Mouse (Mus musculus) heart, postnatal 0 days (tissue): ENCODE measurements around the gene Phf1. TPM values are rescaled to one million over a fixed set of nuclear protein-coding genes. Genes with fewer than 3 reads are reported as not detected.

Experiments
- ATAC-seq: fragments of 200-750 bp; cut with Nextera tagmentation; 2 replicates; pipeline ENCODE4 v1.8.0; 2017; ENCODE audit warnings: low read depth, moderate number of reproducible peaks, moderate library complexity; ENCODE audit not compliant: insufficient read depth
- DNase-seq: peaks from one replicate; pipeline ENCODE4 v3.0.0-alpha.2; 2016; ENCODE audit warnings: low spot score
- H3K27ac ChIP-seq: fragments of 300-500 bp; sonication (generic); 2 replicates; pipeline ENCODE4 v1.5.1; 2014; ENCODE audit warnings: low read depth, mild to moderate bottlenecking
- H3K27me3 ChIP-seq: fragments of 300-500 bp; sonication (generic); 2 replicates; pipeline ENCODE4 v1.6.1; 2014; ENCODE audit warnings: low read length, mixed read lengths; ENCODE audit not compliant: control insufficient read depth, insufficient read depth
- H3K36me3 ChIP-seq: fragments of 300-500 bp; sonication (generic); replicated peaks from 2 replicates; pipeline ENCODE4 v1.6.1; 2014; ENCODE audit warnings: low read length, mixed read lengths; ENCODE audit not compliant: control insufficient read depth, insufficient read depth
- H3K4me1 ChIP-seq: fragments of 300-500 bp; sonication (generic); 2 replicates; pipeline ENCODE4 v1.6.1; 2014; ENCODE audit warnings: antibody characterized with exemption; ENCODE audit not compliant: control insufficient read depth, insufficient read depth
- H3K4me2 ChIP-seq: fragments of 300-500 bp; sonication (generic); 2 replicates; pipeline ENCODE4 v1.6.1; 2014; ENCODE audit warnings: low read depth, mild to moderate bottlenecking, low read length, moderate library complexity
- H3K4me3 ChIP-seq: fragments of 300-500 bp; sonication (generic); 2 replicates; pipeline ENCODE4 v1.5.1; 2014; ENCODE audit warnings: low read depth, low read length
- H3K9ac ChIP-seq: fragments of 300-500 bp; sonication (generic); replicated peaks from 2 replicates; pipeline ENCODE4 v1.6.1; 2014; ENCODE audit warnings: low read depth, low read length, mixed read lengths
- H3K9me3 ChIP-seq: fragments of 300-500 bp; sonication (generic); replicated peaks from 2 replicates; pipeline ENCODE4 v1.6.1; 2016; ENCODE audit warnings: low read length; ENCODE audit not compliant: control insufficient read depth
- CTCF ChIP-seq: IDR thresholded peaks from 2 replicates; pipeline ENCODE4 v1.5.1; 2016; ENCODE audit warnings: antibody characterized with exemption, control low read depth, low read depth
- EP300 ChIP-seq: IDR thresholded peaks from 2 replicates; pipeline ENCODE4 v1.6.1; 2016; ENCODE audit warnings: antibody characterized with exemption, low read depth
- WGBS: fragments of 180-500 bp; shearing (Covaris S2); extraction: QIAGEN DNeasy Blood & Tissue Kit; methylation state at CpG from one replicate; pipeline ENCODE4 v1.1.7; 2014; 5-methylcytosine and 5-hydroxymethylcytosine counted together
- microRNA-seq: library from miRNA; unstranded; fragments of <30 nt; microRNA quantifications from one replicate; pipeline ENCODE4, GENCODE M21; 2016
- polyA plus RNA-seq: library from polyadenylated mRNA; unstranded; fragments of >200 nt; fragmentation: Nextera tagmentation; extraction: Ambion mirVana; gene quantifications from 2 replicates; pipeline ENCODE4 v1.2.1, GENCODE M21; 2015
- total RNA-seq: library from RNA; depleted of rRNA; stranded (reverse); fragments of >200 nt; gene quantifications from 2 replicates; pipeline ENCODE4 v1.2.3, GENCODE M21; 2014; ENCODE audit warnings: low replicate concordance; rRNA removed

Gene Phf1
- total and polyA plus RNA-seq, 2 experiments from 2014 or later = 6.3 to 16.3 TPM

- Histone ChIP-seq H3K9me3 (no peaks in the 10 kb centered on the region), H3K27me3 (no peaks in the 10 kb centered on the region), H3K9ac (no peak overlapping the region), H3K4me1 (no peaks in the 10 kb centered on the region), H3K4me2 (no peak overlapping the region), H3K36me3 (peaks cover 14% of the 10 kb centered on the region; the same call in 1 of the 2 replicates), H3K4me3 (no peak overlapping the region), H3K27ac (peak overlapping the region; percentile 21; the same call in 1 of the 2 replicates)
- TF ChIP-seq EP300 (no peak), CTCF (no peak)
- no peak for DNase-seq
- no peak for ATAC-seq
- WGBS = 49% methylated on average over 2 of the region's 2 CpGs
Observed at GRCm38 (mm10) chr17:26981050-26981449, 48.2 kb downstream of the Phf1 start.

- ATAC-seq = no peak
- DNase-seq = no peak
- Histone ChIP-seq H3K36me3 (peaks cover 2% of the 10 kb centered on the region; the same call in 1 of the 2 replicates), H3K4me3 (no peak overlapping the region), H3K27me3 (no peaks in the 10 kb centered on the region), H3K4me1 (no peaks in the 10 kb centered on the region), H3K9me3 (no peaks in the 10 kb centered on the region), H3K27ac (no peak overlapping the region), H3K9ac (no peak overlapping the region), H3K4me2 (no peak overlapping the region)
- TF ChIP-seq CTCF (no peak), EP300 (no peak)
- WGBS = 77% methylated on average over 4 of the region's 4 CpGs
Observed at GRCm38 (mm10) chr17:26983382-26983781, 50.5 kb downstream of the Phf1 start.

- H3K9me3 ChIP-seq = no peaks in the 10 kb centered on the region
- no peaks in the 10 kb centered on the region for H3K27me3 ChIP-seq
- no peak overlapping the region for H3K4me2 ChIP-seq
- TF ChIP-seq CTCF (no peak), EP300 (no peak)
- H3K36me3 ChIP-seq = no peaks in the 10 kb centered on the region
- ATAC-seq (no peak), DNase-seq (no peak)
- H3K4me3 ChIP-seq = no peak overlapping the region
- no peak overlapping the region for H3K9ac ChIP-seq
- H3K27ac ChIP-seq = no peak overlapping the region
- WGBS = 86% methylated on average over 10 of the region's 10 CpGs
- H3K4me1 ChIP-seq = no peaks in the 10 kb centered on the region
Observed at GRCm38 (mm10) chr17:26985503-26986179, 52.8 kb downstream of the Phf1 start.

Small RNA genes lying within 50 kb of the gene (microRNA-seq; reads per million reads assigned to microRNA genes)
- gene Gm27775 (not detected), gene Mir3083 (not detected), gene Mir6968 (1.1 reads per million)

Other genes starting within 250 kb of the Phf1 start
- gene Crebrf, start 217.4 kb upstream of the Phf1 start, total RNA-seq = 13.6 and 23.8 TPM in 2 replicates
- 11.8 and 17.3 TPM in 2 replicates for gene Crebrf, start 217.4 kb upstream of the Phf1 start, polyA plus RNA-seq
- 45.6 and 58.6 TPM in 2 replicates for gene Bnip1, start 152.0 kb upstream of the Phf1 start, total RNA-seq
- 50.5 and 50.9 TPM in 2 replicates for gene Bnip1, start 152.0 kb upstream of the Phf1 start, polyA plus RNA-seq
- 284 and 346 TPM in 2 replicates for gene Nkx2-5, start 88.0 kb upstream of the Phf1 start, total RNA-seq
- gene Nkx2-5, start 88.0 kb upstream of the Phf1 start, polyA plus RNA-seq = 139 and 155 TPM in 2 replicates
- gene Kifc5b, start 16.0 kb upstream of the Phf1 start, total RNA-seq = 4.5 and 4.8 TPM in 2 replicates
- gene Kifc5b, start 16.0 kb upstream of the Phf1 start, polyA plus RNA-seq = 0.93 and 1.5 TPM in 2 replicates
- 80.2 and 107 TPM in 2 replicates for gene Cuta, start 6.5 kb downstream of the Phf1 start, total RNA-seq
- 180 and 193 TPM in 2 replicates for gene Cuta, start 6.5 kb downstream of the Phf1 start, polyA plus RNA-seq
- 4.3 and 6.6 TPM in 2 replicates for gene Syngap1, start 8.2 kb downstream of the Phf1 start, total RNA-seq
- gene Syngap1, start 8.2 kb downstream of the Phf1 start, polyA plus RNA-seq = 0.41 and 0.45 TPM in 2 replicates
- gene Zbtb9, start 40.1 kb downstream of the Phf1 start, total RNA-seq = 4.0 and 10.9 TPM in 2 replicates
- gene Zbtb9, start 40.1 kb downstream of the Phf1 start, polyA plus RNA-seq = 5.0 and 5.4 TPM in 2 replicates
- gene Bak1, start 96.0 kb downstream of the Phf1 start, total RNA-seq = 77.6 and 82.4 TPM in 2 replicates
- gene Bak1, start 96.0 kb downstream of the Phf1 start, polyA plus RNA-seq = 4.2 and 4.5 TPM in 2 replicates
- gene Itpr3, start 124.3 kb downstream of the Phf1 start, total RNA-seq = 6.9 and 7.0 TPM in 2 replicates
- 0.75 and 0.89 TPM in 2 replicates for gene Itpr3, start 124.3 kb downstream of the Phf1 start, polyA plus RNA-seq
- 301 and 397 TPM in 2 replicates for gene Uqcc2, start 200.9 kb downstream of the Phf1 start, total RNA-seq
- 419 and 436 TPM in 2 replicates for gene Uqcc2, start 200.9 kb downstream of the Phf1 start, polyA plus RNA-seq
- 0.93 and 6.1 TPM in 2 replicates for gene Ip6k3, start 234.7 kb downstream of the Phf1 start, total RNA-seq
- 2.1 and 3.7 TPM in 2 replicates for gene Ip6k3, start 234.7 kb downstream of the Phf1 start, polyA plus RNA-seq